Mouse (Mus musculus): ENCODE data around the gene Fth1. TPM values are rescaled to one million over a fixed set of nuclear protein-coding genes. Genes with fewer than 3 reads are reported as not detected.
"Not testable (repeated sequence)": the region's sequence is repeated elsewhere in the genome, so short reads cannot be mapped to it uniquely, and the experiment has no call there.

The Fth1 gene
- 1,450 and 1,529 TPM in 2 replicates for polyA plus RNA-seq (2014; fragmentation: Nextera tagmentation; extraction: Ambion mirVana)

GRCm38 (mm10) chr19:9980258-9980657 is at the start of gene Fth1:
Gene Fth1 (plus strand): TSS chr19:9980598.
- no peak within 1 kb of the TSS for H3K4me3 ChIP-seq (ENCODE audit: low read depth, low read length)
- no peak within 1 kb of the TSS for H3K4me2 ChIP-seq (ENCODE audit: low read length)
- no peak for DNase-seq (ENCODE audit: low spot score)
- ATAC-seq (replicated peaks; ENCODE audit: low FRiP score, low TSS enrichment, low read depth): no peak
- H3K9ac ChIP-seq (ENCODE audit: low read length): no peak within 1 kb of the TSS
- no peaks in the 10 kb centered on the region for H3K9me3 ChIP-seq (ENCODE audit: control insufficient read depth, low read length)
- 94% methylated on average over 4 of the region's 4 CpGs for WGBS
- no peak within 1 kb of the TSS for H3K27ac ChIP-seq (ENCODE audit: low read depth)
- H3K36me3 ChIP-seq (ENCODE audit: control insufficient read depth, insufficient read depth, low read length): peaks cover 13% of the 10 kb centered on the region
- H3K4me1 ChIP-seq (replicated peaks; ENCODE audit: control insufficient read depth, insufficient read depth, low read length): peaks cover 21% of the 10 kb centered on the region
- no peaks in the 10 kb centered on the region for H3K27me3 ChIP-seq (replicated peaks; ENCODE audit: control insufficient read depth, insufficient read depth, low read length)

GRCm38 (mm10) chr19:9931167-9931607 is 49.2 kb upstream of the Fth1 start:
- H3K27ac ChIP-seq (ENCODE audit: low read depth); H3K4me3 ChIP-seq (ENCODE audit: low read depth, low read length); ATAC-seq (replicated peaks; ENCODE audit: low FRiP score, low TSS enrichment, low read depth); H3K36me3 ChIP-seq (ENCODE audit: control insufficient read depth, insufficient read depth, low read length); H3K9me3 ChIP-seq (ENCODE audit: control insufficient read depth, low read length); H3K27me3 ChIP-seq (replicated peaks; ENCODE audit: control insufficient read depth, insufficient read depth, low read length); H3K9ac ChIP-seq (ENCODE audit: low read length); H3K4me2 ChIP-seq (ENCODE audit: low read length); DNase-seq (ENCODE audit: low spot score); H3K4me1 ChIP-seq (replicated peaks; ENCODE audit: control insufficient read depth, insufficient read depth, low read length): not testable (repeated sequence)
- 70% methylated on average over 2 of the region's 2 CpGs for WGBS

GRCm38 (mm10) chr19:9933908-9934307 is 46.5 kb upstream of the Fth1 start:
- no peak overlapping the region for H3K27ac ChIP-seq (ENCODE audit: low read depth)
- ATAC-seq (replicated peaks; ENCODE audit: low FRiP score, low TSS enrichment, low read depth) (no peak), DNase-seq (ENCODE audit: low spot score) (no peak)
- 52% methylated on average over 2 of the region's 2 CpGs for WGBS
- no peak overlapping the region for H3K4me3 ChIP-seq (ENCODE audit: low read depth, low read length)
- no peaks in the 10 kb centered on the region; the same call in 1 of the 2 replicates for H3K4me1 ChIP-seq (replicated peaks; ENCODE audit: control insufficient read depth, insufficient read depth, low read length)
- H3K9me3 ChIP-seq (ENCODE audit: control insufficient read depth, low read length): no peaks in the 10 kb centered on the region
- no peak overlapping the region for H3K9ac ChIP-seq (ENCODE audit: low read length)
- no peak overlapping the region for H3K4me2 ChIP-seq (ENCODE audit: low read length)
- H3K27me3 ChIP-seq (replicated peaks; ENCODE audit: control insufficient read depth, insufficient read depth, low read length): no peaks in the 10 kb centered on the region
- H3K36me3 ChIP-seq (ENCODE audit: control insufficient read depth, insufficient read depth, low read length): no peaks in the 10 kb centered on the region

GRCm38 (mm10) chr19:9936579-9936978 is 43.8 kb upstream of the Fth1 start:
- Histone ChIP-seq H3K27ac (ENCODE audit: low read depth) (no peak overlapping the region), H3K27me3 (replicated peaks; ENCODE audit: control insufficient read depth, insufficient read depth, low read length) (no peaks in the 10 kb centered on the region), H3K4me2 (ENCODE audit: low read length) (no peak overlapping the region), H3K9me3 (ENCODE audit: control insufficient read depth, low read length) (no peaks in the 10 kb centered on the region), H3K4me3 (ENCODE audit: low read depth, low read length) (no peak overlapping the region), H3K36me3 (ENCODE audit: control insufficient read depth, insufficient read depth, low read length) (no peaks in the 10 kb centered on the region), H3K9ac (ENCODE audit: low read length) (no peak overlapping the region), H3K4me1 (replicated peaks; ENCODE audit: control insufficient read depth, insufficient read depth, low read length) (no peaks in the 10 kb centered on the region; the same call in 1 of the 2 replicates)
- WGBS: 79% methylated on average over 5 of the region's 5 CpGs
- ATAC-seq (replicated peaks; ENCODE audit: low FRiP score, low TSS enrichment, low read depth): no peak
- DNase-seq (ENCODE audit: low spot score): no peak

GRCm38 (mm10) chr19:9937428-9937827 is 43.0 kb upstream of the Fth1 start:
- Histone ChIP-seq H3K27me3 (replicated peaks; ENCODE audit: control insufficient read depth, insufficient read depth, low read length) (no peaks in the 10 kb centered on the region), H3K36me3 (ENCODE audit: control insufficient read depth, insufficient read depth, low read length) (no peaks in the 10 kb centered on the region), H3K27ac (ENCODE audit: low read depth) (no peak overlapping the region), H3K4me3 (ENCODE audit: low read depth, low read length) (no peak overlapping the region), H3K4me2 (ENCODE audit: low read length) (no peak overlapping the region), H3K9me3 (ENCODE audit: control insufficient read depth, low read length) (no peaks in the 10 kb centered on the region), H3K9ac (ENCODE audit: low read length) (no peak overlapping the region), H3K4me1 (replicated peaks; ENCODE audit: control insufficient read depth, insufficient read depth, low read length) (no peaks in the 10 kb centered on the region; the same call in 1 of the 2 replicates)
- WGBS: 61% methylated on average over 5 of the region's 5 CpGs
- ATAC-seq (replicated peaks; ENCODE audit: low FRiP score, low TSS enrichment, low read depth) (no peak), DNase-seq (ENCODE audit: low spot score) (no peak)

GRCm38 (mm10) chr19:9938156-9938823 is 42.1 kb upstream of the Fth1 start:
- H3K27ac ChIP-seq (ENCODE audit: low read depth): no peak overlapping the region
- DNase-seq (ENCODE audit: low spot score) (no peak), ATAC-seq (replicated peaks; ENCODE audit: low FRiP score, low TSS enrichment, low read depth) (no peak)
- no peak overlapping the region for H3K4me3 ChIP-seq (ENCODE audit: low read depth, low read length)
- H3K27me3 ChIP-seq (replicated peaks; ENCODE audit: control insufficient read depth, insufficient read depth, low read length): no peaks in the 10 kb centered on the region
- H3K9me3 ChIP-seq (ENCODE audit: control insufficient read depth, low read length): no peaks in the 10 kb centered on the region
- no peak overlapping the region for H3K4me2 ChIP-seq (ENCODE audit: low read length)
- H3K9ac ChIP-seq (ENCODE audit: low read length): no peak overlapping the region
- no peaks in the 10 kb centered on the region; the same call in 1 of the 2 replicates for H3K4me1 ChIP-seq (replicated peaks; ENCODE audit: control insufficient read depth, insufficient read depth, low read length)
- H3K36me3 ChIP-seq (ENCODE audit: control insufficient read depth, insufficient read depth, low read length): no peaks in the 10 kb centered on the region
- 71% methylated on average over 6 of the region's 6 CpGs for WGBS

GRCm38 (mm10) chr19:9938824-9939303 is 41.5 kb upstream of the Fth1 start:
- Histone ChIP-seq H3K4me2 (ENCODE audit: low read length) (no peak overlapping the region), H3K27me3 (replicated peaks; ENCODE audit: control insufficient read depth, insufficient read depth, low read length) (no peaks in the 10 kb centered on the region), H3K4me3 (ENCODE audit: low read depth, low read length) (no peak overlapping the region), H3K9ac (ENCODE audit: low read length) (no peak overlapping the region), H3K36me3 (ENCODE audit: control insufficient read depth, insufficient read depth, low read length) (no peaks in the 10 kb centered on the region), H3K27ac (ENCODE audit: low read depth) (no peak overlapping the region), H3K9me3 (ENCODE audit: control insufficient read depth, low read length) (no peaks in the 10 kb centered on the region), H3K4me1 (replicated peaks; ENCODE audit: control insufficient read depth, insufficient read depth, low read length) (no peaks in the 10 kb centered on the region; the same call in 1 of the 2 replicates)
- no peak for DNase-seq (ENCODE audit: low spot score)
- WGBS: 63% methylated on average over 13 of the region's 13 CpGs
- ATAC-seq (replicated peaks; ENCODE audit: low FRiP score, low TSS enrichment, low read depth): no peak

GRCm38 (mm10) chr19:9939841-9940240 is 40.6 kb upstream of the Fth1 start:
- Histone ChIP-seq H3K9me3 (ENCODE audit: control insufficient read depth, low read length) (no peaks in the 10 kb centered on the region), H3K9ac (ENCODE audit: low read length) (no peak overlapping the region), H3K27ac (ENCODE audit: low read depth) (no peak overlapping the region), H3K4me2 (ENCODE audit: low read length) (no peak overlapping the region), H3K4me1 (replicated peaks; ENCODE audit: control insufficient read depth, insufficient read depth, low read length) (no peaks in the 10 kb centered on the region; the same call in 1 of the 2 replicates), H3K27me3 (replicated peaks; ENCODE audit: control insufficient read depth, insufficient read depth, low read length) (no peaks in the 10 kb centered on the region), H3K4me3 (ENCODE audit: low read depth, low read length) (no peak overlapping the region), H3K36me3 (ENCODE audit: control insufficient read depth, insufficient read depth, low read length) (no peaks in the 10 kb centered on the region)
- 71% methylated on average over 7 of the region's 7 CpGs for WGBS
- no peak for DNase-seq (ENCODE audit: low spot score)
- ATAC-seq (replicated peaks; ENCODE audit: low FRiP score, low TSS enrichment, low read depth): no peak

GRCm38 (mm10) chr19:9940903-9941302 is 39.5 kb upstream of the Fth1 start:
- WGBS: 63% methylated on average over 4 of the region's 4 CpGs
- Histone ChIP-seq H3K9me3 (ENCODE audit: control insufficient read depth, low read length) (no peaks in the 10 kb centered on the region), H3K9ac (ENCODE audit: low read length) (no peak overlapping the region), H3K36me3 (ENCODE audit: control insufficient read depth, insufficient read depth, low read length) (no peaks in the 10 kb centered on the region), H3K4me3 (ENCODE audit: low read depth, low read length) (no peak overlapping the region), H3K27ac (ENCODE audit: low read depth) (no peak overlapping the region), H3K4me1 (replicated peaks; ENCODE audit: control insufficient read depth, insufficient read depth, low read length) (no peaks in the 10 kb centered on the region; the same call in 1 of the 2 replicates), H3K27me3 (replicated peaks; ENCODE audit: control insufficient read depth, insufficient read depth, low read length) (no peaks in the 10 kb centered on the region), H3K4me2 (ENCODE audit: low read length) (no peak overlapping the region)
- DNase-seq (ENCODE audit: low spot score) (no peak), ATAC-seq (replicated peaks; ENCODE audit: low FRiP score, low TSS enrichment, low read depth) (no peak)
